Mouse (Mus musculus): ENCODE results near the gene Tldc1.
A peak's percentile ranks its signal among the peaks of the same experiment; 100 is the strongest.

Gene Tldc1

GRCm38 (mm10) chr8:119798965-119799264 is 20.7 kb upstream of the Tldc1 start:
- DNase-seq: no peak

DNA sequence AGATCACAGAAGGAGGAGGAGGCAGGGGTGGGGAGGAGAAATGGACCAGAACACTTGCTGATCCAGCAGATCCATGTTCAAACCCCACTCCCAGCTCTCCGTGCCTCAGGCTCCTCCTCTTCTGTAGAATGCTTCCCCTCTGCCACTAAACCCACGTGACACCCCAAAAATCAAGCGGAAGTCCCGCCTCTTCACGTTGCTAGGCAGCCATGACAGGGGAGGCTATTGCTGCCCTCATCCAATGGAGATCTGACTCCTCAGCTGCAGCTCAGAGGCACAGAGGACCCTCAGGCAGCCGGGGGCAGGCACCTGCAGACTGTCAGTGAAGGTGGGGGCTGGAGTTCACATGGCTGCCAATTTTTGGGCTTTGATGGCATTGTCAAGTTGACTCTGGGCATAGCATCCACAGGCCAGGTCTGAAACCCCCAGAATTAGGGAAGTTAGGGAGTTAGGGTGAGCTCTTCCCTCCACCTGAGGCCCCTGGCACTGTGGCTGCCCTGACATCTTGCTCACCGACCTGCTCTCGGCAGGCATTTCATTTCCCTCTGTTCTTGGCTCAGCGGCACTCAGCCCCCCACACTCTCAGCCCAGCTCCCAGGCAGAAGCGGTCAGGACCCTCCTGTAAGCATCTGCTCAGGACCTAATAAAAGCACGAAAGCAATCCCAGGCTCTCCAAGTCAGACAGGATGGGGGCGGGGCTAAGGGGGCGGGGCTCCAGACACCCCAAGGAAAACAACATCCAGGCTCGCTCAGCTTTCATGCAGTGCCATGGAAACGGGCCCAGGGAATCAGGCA is 20.2 kb upstream of the Tldc1 start:
- no peak for DNase-seq

DNA sequence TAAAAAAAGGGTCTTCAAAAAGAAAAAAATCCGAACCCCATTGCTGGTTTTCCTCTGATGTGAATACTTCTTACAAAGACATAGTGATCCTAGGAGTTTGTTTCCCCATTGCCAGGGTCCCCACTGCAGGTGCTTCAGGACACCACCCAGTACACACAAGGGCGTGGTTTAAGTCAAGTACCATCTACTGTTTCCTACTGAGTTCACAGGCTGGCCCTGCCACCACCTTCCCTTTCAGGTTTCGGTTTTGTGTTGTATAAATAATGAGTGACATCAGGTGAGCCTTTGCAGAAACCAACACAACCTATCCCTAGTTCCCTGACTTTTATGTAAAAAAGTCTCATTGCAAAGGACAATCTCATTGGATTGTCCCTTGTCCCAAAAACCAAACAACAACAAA is 17.4 kb upstream of the Tldc1 start:
- no peak for DNase-seq

GRCm38 (mm10) chr8:119794689-119795088 is 16.5 kb upstream of the Tldc1 start:
- no peak for DNase-seq

DNA sequence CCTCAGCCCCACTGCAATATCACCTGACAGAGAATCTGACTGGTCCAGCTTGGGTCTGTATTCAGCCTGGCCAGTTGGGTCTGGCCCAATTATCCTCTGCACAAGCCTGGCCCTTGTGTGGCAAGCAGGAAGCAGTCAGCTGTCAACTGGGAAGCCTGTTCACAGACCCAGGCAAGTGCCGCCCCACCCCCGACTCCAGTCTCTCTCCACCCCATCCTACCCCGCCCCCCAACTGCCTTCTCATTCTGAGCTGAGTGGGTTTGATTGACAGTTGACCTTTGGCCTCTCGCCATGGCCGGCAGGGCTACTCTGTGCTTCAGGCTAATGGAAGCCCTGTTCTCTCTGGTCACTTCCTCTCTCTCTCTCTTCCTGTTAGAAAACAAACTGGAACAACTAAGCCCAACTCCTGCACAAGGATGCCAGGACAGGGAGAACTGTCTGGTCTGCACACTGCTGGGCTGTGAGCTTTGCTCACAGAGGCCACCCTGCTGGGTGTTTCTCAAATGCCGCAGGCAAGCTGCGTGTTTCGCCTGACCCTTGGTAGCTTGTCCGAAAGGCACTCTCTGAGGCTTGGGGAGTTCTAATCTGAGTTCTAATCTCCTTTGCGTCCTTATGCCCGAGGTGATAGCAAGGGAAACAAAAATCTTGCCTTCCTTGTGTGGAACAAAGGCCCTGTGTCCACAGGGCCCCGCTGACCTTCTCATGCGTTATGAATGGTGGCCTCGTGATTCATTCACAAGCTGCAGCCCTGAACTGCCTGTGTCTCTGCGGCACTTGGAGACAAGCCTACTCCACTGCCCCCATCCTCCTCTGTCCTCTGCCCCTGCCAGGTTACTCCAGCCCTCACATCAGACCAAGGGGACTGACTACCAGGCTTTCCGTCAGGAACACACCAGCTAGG is 13.8 kb upstream of the Tldc1 start:
- peak in 1 of 2 experiments; percentile 35 for DNase-seq

GRCm38 (mm10) chr8:119789581-119789980 is 11.4 kb upstream of the Tldc1 start:
- DNase-seq: no peak

GRCm38 (mm10) chr8:119788607-119789381 is 10.6 kb upstream of the Tldc1 start:
- DNase-seq: peak; percentile 58 to 63

- no peak for DNase-seq
Observed at GRCm38 (mm10) chr8:119787341-119787740, 9.1 kb upstream of the Tldc1 start.

DNA sequence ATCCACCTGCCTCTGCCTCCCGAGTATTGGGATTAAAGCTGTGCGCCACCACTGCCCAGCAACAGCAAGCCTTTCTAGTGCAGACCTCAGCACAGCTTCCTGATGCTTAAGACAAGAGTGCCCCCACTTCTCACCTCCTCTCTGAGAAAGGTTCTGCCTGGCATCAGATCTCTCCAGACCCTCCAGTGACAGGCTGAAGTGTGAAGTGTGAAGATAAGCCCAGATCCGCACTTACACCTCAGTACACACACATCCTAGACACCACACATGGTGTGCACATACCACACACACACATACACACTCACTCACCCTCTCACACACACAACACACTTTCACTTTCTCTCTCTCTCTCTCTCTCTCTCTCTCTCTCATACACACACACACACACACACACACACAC is 8.7 kb upstream of the Tldc1 start:
- no peak for DNase-seq

DNA sequence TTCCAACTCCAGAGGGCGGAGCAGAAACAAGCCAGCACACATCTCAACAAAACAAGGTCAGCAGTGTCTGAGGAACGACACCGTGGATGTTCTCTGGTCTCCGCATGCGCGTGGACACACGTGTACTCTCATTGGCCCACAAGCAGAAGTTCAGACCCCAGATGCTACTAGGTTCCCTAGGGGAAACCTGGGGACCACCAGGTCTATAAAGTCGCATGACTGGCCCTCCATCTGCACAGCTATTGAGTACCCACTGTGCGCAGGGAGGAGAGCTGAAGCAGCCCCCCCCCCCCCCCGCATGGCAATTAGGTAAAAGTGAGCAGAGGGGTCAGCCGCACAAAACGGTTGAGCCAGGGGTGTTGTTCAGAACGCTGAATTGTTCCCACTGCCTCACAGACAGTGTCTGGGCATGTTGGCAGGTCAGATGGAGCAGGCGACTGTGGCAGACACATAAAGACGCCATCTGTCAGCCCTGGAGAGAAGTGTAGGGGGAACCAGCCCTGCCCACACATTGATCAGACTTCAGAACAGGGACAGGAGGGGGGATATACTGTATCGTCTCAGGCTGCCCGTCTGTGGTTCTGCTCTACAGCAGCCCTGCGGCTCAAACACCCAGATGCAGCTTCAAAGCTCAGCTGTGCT is 7.7 kb upstream of the Tldc1 start:
- DNase-seq: peak; percentile 41 to 45

GRCm38 (mm10) chr8:119784676-119785075 is 6.5 kb upstream of the Tldc1 start:
- no peak for DNase-seq

GRCm38 (mm10) chr8:119784141-119784574 is 5.9 kb upstream of the Tldc1 start:
- DNase-seq: no peak

- no peak for DNase-seq
Observed at GRCm38 (mm10) chr8:119783579-119783978, 5.4 kb upstream of the Tldc1 start.

DNA sequence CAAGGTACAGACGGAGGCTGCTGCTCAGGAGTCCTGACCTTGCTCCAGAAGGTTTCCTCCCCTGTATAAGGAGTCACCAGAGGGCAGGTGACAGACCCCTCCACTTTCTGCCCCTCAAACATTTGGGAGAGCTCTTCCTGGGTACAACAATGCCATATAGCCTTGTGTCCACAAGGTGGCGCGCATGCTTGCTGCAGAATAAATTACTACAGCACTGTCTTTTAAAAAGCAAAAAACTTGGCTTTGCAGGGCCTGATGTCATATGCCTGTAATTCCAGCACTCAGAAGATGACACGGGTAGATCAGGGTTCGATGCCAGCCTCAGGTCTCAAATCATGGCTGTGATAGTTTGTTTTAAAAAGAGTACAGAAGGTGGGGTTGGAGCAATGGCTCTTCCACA is 4.5 kb upstream of the Tldc1 start:
- peak; percentile 83 for DNase-seq

GRCm38 (mm10) chr8:119781086-119781840 is 3.0 kb upstream of the Tldc1 start:
- no peak for DNase-seq

GRCm38 (mm10) chr8:119780402-119781049 is 2.3 kb upstream of the Tldc1 start:
- DNase-seq: no peak

DNA sequence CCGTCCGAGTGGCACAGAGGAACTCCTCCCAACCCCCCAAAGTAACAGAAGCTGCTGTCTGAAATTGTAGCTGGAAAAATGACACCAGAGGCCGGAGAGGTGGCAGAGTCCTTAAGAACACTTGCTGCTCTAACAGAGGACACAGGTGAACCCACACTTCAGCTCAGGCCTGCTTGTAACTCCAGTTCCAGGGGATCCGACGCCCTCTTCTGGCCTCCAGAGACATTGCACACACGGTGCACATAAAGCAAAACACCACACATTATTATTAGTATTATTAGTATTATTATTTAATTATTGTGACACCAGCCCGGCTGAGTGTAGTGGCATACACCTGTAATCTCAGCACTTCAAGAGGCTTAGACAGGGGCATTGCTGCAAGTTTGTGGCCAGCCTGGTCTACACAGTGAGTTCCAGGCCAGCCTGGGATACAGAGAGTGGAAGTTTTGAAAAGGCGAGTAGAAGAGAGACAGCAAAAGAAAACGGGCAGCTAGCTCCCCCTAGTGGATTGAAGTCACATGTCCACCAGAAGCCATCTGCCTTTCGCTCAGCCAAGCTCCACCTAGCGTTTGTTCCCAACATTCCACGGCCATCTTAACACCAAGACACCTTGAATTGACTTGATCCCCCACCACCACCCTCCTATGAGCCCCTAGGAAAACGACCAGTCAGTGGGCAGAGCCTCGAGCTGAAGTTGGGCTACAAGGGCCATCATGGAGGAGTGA is 959 bp upstream of the Tldc1 start:
- DNase-seq: peak; percentile 81 to 87

DNA sequence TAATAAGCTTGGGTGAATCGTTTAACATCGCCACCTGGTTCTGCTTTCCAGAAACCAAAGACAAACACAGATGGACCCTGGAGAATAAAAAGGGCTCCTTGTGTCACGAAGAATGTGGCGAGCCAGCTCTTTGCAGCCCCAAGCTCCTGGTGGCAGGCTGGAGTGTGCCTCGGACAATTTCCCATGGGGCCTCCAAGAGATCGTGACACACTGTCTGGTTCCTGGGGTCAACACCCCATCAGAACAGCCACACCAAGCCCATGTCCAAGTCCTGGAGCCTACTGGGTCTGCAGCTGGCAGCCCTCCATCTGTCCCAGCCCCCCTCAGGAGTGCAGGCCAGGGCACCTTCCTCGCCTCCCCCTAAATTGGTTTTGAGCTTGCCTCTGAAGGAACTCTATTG is 451 bp downstream of the Tldc1 start:
- DNase-seq: no peak

DNA sequence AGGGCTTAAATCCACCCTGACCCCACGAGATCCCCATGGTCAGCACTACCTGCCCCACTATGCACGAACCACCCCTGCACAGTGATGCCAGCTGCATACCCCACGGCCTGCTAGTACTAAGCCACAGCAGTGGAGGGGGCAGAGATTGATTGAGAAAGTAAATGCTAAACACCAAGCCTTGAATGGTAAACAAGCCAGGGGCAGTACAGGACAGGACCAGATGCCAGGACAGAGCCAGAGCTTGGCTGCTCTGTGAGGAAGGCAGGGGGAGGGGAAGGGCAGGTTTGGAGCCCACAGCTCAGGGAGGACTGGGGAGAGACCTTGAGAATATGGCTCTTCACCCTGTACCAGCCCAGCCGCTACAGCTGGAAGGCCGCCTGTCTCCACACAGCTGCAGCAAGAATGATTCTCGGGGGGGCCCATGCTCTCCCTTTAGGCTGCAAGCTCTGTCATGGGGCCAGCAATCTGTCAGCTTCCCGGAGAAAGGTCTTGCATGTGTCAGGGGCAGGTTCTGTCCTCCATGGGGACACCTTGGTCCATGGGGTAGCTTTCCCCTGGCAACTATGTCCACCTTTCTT is 1.5 kb downstream of the Tldc1 start:
- DNase-seq: no peak

GRCm38 (mm10) chr8:119765761-119766444 is 12.3 kb downstream of the Tldc1 start:
- no peak for DNase-seq

Measured in cerebellum, postnatal 36 days (tissue).